Mouse (Mus musculus) brain, adult 2 months (tissue): ENCODE results near the gene Akt2.
A peak's percentile ranks its signal among the peaks of the same experiment; 100 is the strongest.

ENCODE experiments used
- DNase-seq: peaks from one replicate; pipeline ENCODE4 v3.0.0; 2011; ENCODE audit warnings: low read depth, low spot score

Gene Akt2

GRCm38 (mm10) chr7:27591266-27592216, at the start of gene Akt2:
TSS of gene Akt2 (plus strand) at chr7:27591552.
- DNase-seq: peak; percentile 100

DNA sequence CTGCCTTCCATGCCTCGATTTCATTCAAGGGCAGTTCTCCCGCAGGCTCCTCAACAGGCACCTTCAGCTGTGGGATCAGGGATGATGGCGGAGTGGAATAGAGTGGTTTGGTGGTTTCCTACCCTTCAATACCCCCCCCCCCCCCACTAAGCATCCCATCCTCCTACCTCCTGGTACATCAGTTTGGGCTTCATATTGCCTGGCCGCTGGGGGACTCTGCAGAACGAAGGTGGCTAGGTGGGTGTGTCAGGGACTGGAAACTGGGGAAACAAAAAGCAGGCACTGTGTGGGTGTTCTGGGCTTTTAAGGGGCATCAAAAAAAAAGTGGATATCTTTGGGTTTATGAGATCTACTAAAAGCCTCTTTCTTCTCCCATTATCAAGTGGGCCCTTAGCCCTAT, 49.4 kb upstream of the Akt2 start:
- peak; percentile 52 for DNase-seq

DNA sequence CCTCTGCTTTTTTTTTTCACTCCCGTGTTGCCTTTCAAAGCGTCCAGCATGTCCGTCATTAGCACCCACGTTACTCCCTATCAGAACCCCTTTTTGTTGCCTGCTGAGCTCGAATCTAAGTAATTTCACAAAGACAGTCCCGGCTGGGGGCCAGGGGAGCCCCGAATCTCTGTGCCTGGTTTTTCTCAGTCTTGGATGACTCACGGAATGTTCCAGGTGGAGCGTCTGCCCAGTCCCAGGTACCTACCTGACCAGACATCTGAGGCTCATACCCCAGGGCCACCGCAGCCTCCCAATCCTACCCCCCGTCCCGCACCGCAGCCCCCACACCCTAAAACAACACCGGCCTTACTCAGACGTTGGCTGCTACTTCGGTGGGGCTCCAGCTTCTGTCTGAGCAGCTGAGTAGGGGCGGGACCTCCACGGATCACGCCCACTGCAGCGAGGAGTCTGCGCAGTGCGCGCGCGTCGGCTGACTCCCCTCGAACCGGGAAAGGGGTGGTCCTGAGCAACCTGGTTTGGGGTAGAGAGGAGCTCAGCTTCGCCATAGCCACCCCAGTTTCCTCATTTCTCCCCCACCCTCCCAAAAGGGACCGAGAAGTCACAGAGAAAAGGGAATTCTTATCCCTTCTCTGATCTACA, 48.8 kb upstream of the Akt2 start:
- peak; percentile 96 for DNase-seq

GRCm38 (mm10) chr7:27543065-27543464, 48.3 kb upstream of the Akt2 start:
- peak; percentile 59 for DNase-seq

GRCm38 (mm10) chr7:27543851-27544250, 47.5 kb upstream of the Akt2 start:
- peak; percentile 68 for DNase-seq

- no peak for DNase-seq
Observed at GRCm38 (mm10) chr7:27544675-27545370, 46.5 kb upstream of the Akt2 start.

DNA sequence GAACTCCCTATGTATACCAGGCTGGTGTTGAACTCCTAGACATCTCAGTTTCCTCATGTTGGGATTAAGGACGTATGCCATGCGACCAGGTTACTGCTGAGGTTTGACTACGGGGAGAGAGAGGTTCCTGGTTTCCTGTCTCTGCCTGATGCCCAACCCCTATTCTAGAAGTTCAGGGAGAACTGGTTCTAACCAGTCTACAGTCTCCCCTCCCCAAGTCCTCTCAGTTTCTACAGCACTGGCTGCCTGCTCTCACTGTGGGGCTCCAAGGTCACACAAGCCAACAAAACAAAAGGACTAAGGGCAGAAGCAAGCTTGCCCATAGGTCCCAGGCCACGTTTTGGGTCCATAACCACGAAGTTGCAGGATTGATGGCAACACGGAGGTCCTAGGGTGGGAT, 41.8 kb upstream of the Akt2 start:
- no peak for DNase-seq

DNA sequence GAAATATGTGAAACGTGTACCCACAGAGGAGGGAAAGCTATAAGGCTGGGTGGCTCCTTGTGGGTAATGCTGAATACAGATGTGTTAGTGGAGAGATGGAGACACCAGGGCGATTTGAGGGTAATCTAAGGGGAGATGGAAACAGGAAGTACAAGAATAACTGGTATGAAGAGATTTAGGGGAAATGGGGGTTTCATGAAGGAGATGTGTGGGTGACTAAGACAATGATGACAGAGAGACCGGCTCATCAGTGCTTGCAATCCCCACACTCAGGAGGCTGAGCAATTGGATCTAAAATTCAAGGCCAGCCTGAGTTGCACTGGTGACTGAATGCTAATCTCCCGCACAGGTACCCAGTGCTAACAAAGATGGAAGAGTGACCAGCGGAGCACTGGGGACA, 39.3 kb upstream of the Akt2 start:
- DNase-seq: no peak

GRCm38 (mm10) chr7:27552931-27553513, 38.3 kb upstream of the Akt2 start, which contains the start of the genes Pld3 and 2310022A10Rik:
TSS of gene Pld3 (minus strand) at chr7:27553218.
TSS of gene 2310022A10Rik (plus strand) at chr7:27553233.
- DNase-seq: peak; percentile 99

GRCm38 (mm10) chr7:27560291-27560887, 31.0 kb upstream of the Akt2 start:
- no peak for DNase-seq

- no peak for DNase-seq
Observed at GRCm38 (mm10) chr7:27560978-27561377, 30.4 kb upstream of the Akt2 start.

DNA sequence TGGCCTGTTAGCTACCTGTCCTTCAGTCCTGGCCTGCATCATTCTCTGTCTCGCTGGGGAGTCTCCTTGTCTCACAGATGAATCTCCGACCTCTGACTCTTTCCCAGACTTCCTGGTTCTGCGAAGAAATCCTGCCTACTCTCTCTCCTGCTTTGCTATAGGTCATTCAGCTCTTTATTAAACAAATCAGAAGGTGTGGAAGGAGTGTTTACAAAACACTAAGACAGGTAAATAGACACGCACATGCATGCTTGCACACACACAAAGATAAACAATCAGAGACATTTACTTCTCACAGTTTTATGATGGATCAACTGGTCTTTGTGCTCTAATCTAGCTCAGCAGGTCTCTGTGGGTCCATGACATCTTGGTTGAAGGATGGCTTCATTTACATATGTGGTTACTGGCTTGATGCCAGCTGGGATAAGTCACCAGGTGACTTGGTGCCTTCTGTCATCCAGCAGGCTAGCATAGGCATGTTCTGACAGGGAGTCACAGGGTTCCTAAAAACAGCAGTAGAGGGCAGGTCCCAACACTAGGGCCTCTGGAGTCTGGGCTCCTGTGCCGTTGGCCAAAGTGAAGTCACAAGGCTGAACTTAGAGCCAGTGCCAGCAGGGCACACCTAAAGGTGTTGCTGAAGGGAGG, 21.6 kb upstream of the Akt2 start:
- peak; percentile 40 for DNase-seq

- no peak for DNase-seq
Observed at GRCm38 (mm10) chr7:27572133-27572532, 19.2 kb upstream of the Akt2 start.

DNA sequence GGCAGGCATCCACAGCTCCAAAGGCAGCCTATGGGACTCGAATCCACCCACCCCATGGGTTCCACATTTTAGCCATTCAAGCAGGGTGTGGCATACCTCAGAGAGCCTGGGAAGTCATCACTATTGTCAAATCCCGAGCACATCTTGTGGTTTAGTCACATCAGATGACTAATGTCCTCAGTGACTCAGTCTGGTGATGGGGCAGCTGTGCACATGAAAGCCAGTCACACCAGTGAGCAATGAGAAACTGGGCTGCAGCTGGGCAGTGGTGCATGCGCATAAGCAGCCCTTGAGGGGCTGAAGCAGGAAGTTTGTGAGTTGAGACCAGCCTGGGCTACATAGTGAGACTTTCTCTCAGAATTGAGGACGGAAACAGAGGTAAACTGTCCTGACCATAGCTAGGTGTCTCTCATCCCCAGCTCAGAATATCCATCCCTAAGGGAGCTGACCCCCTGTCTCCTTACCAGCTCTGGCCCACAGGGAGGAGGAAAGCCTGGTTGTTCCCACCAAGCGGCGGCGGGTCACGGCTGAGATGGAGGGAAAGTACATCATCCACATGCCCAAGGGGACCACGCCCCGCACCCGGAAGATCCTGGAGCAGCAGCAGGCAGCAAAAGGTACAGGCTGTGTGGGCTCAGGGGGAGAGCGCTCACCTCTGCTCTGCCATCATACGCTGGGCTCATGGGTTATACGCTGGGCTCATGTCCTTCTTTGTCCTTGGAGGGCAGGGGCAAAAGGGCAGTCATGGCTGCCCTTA, 17.1 kb upstream of the Akt2 start:
- peak; percentile 70 for DNase-seq

GRCm38 (mm10) chr7:27576914-27577313, 14.4 kb upstream of the Akt2 start:
- DNase-seq: peak; percentile 66

GRCm38 (mm10) chr7:27577589-27577988, 13.8 kb upstream of the Akt2 start:
- no peak for DNase-seq

DNA sequence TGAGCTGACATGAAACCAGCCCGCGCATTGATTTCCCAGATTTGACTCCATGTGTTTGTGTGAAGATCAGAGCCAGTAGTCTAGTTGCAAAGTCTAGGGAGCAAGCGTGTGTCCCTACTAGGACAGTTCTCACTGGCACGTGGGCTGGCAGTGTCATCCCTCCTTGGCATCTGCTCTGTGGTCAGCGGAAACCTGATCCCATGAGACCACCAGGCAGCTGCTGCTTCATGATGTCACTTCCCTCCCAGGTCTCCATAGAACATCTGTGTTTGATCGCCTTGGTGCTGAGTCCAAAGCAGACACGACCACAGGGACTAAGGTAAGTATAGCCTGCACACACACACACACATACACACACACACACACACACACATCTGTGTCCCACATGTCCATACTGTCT, 12.9 kb upstream of the Akt2 start:
- no peak for DNase-seq

DNA sequence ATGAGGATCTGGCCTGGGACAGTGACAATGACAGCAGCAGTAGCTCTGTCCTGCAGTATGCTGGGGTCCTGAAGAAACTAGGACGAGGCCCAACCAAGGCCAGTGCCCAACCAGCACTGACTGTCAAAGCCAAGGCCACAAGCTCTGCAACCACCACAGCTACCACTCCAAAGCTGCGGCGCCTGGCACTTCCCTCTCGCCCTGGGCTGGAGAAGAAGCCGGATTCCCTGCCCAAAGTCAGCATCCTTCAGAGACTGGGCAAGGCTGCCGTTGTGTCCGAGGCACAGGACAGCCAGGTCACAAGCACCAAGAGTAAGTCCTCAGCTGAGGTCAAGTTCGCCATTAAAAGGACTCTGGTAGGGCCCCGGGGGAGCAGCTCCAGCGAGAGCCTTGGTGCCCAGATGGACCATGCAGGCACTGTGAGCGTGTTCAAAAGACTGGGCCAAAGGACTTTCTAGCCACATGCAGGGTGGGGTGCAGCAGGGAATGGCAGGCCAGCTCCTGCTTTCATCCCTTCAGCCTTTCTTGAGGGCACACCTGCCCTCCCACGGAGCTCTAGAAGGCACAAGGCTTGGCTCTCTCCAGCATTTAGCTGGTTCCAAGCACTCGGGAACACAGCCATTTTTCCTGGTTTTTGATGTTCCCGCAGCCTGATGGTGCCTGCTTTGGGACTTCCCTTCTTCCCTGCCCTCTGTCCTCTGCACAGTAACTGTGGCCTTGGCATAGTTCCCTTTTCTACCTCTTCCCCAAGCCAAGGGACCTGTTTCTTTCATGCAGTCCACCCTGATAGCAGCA, 10.8 kb upstream of the Akt2 start:
- DNase-seq: no peak

DNA sequence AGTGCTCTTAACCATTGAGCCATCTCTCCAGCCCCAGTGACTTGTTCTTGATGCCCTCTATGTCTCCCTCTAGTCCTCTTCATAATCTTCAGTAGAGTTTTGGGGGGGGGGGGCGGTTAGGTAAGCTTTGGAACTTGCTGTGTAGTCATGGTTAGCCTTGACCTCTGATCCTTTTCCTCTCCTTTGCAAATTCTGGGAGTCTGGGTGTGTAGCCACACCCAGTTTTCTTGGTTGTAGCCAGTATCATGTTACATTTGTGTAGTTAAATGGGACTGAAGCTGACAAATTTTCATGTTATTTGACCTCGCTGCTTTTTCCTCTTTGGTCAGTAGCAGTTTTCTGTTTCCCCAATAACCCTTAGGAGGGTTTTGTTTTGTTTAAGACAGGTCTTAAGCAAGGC, 4.5 kb upstream of the Akt2 start:
- no peak for DNase-seq
